Mouse (Mus musculus) adrenal gland, adult 2 months (tissue): ENCODE results near the gene Gm45783. TPM values are rescaled to one million over a fixed set of nuclear protein-coding genes. Genes with fewer than 3 reads are reported as not detected.
"Not testable (repeated sequence)": the region's sequence is repeated elsewhere in the genome, so short reads cannot be mapped to it uniquely, and the experiment has no call there.

ENCODE experiments used
- DNase-seq: peaks from one replicate; pipeline ENCODE4 v3.0.0; 2021
- long read RNA-seq: library from polyadenylated mRNA; stranded (forward); transcript quantifications from one replicate; pipeline ENCODE4 v2.0.0, GENCODE M21; 2021
- microRNA-seq, 2 experiments: library from miRNA; unstranded; fragments of <30 nt; microRNA quantifications; one replicate each; pipeline ENCODE4 v1.2.0; 2021
- polyA plus RNA-seq: library from polyadenylated mRNA; depleted of rRNA; stranded (reverse); fragments of >200 nt; gene quantifications from 2 replicates; pipeline ENCODE4 v1.2.3, GENCODE M21; 2012; rRNA removed
- total RNA-seq, 2 experiments: library from RNA; stranded (reverse); gene quantifications; 2 replicates each; pipeline ENCODE4 v1.2.3; 2021

Gene Gm45783
- total RNA-seq = under 1 TPM in 1 of 2 experiments, not detected in 1; 0.69 TPM
- polyA plus RNA-seq = 0.52 TPM in 1 of 2 replicates, not detected in the other
- long read RNA-seq, partial matches to known transcripts = 0 of 1 reads
- long read RNA-seq, other reads (novel, unspliced or antisense) = 1 of 1 reads

GRCm38 (mm10) chr7:7374431-7374830, at the start of gene Gm45783:
Gene Gm45783, minus strand, starts transcription at chr7:7374573.
- peak; percentile 52 for DNase-seq

GRCm38 (mm10) chr7:7399603-7400002, 25.2 kb upstream of the Gm45783 start, which contains the start of gene Vmn2r31:
Gene Vmn2r31, minus strand, starts transcription at chr7:7399703.
- DNase-seq = not testable (repeated sequence)

- DNase-seq = not testable (repeated sequence)
These were observed 36.9 kb downstream of the Gm45783 start, which contains the start of gene Vmn2r30 for GRCm38 (mm10) chr7:7337509-7337908. Gene Vmn2r30, minus strand, starts transcription at chr7:7337609.

GRCm38 (mm10) chr7:7295595-7295994, 78.8 kb downstream of the Gm45783 start:
- peak; percentile 56 for DNase-seq

Small RNA genes lying within 50 kb of the gene (microRNA-seq; reads per million reads assigned to microRNA genes)
- 4.4 to 7.4 reads per million in 2 experiments for gene Mir5620

Other genes starting within 250 kb of the Gm45783 start
- under 1 TPM; 0.52 to 0.66 TPM for gene Zfp773, start 237.8 kb downstream of the Gm45783 start, total RNA-seq
- 0.03 and 0.08 TPM in 2 replicates for gene Zfp773, start 237.8 kb downstream of the Gm45783 start, polyA plus RNA-seq
- gene Zfp418, start 203.2 kb downstream of the Gm45783 start, total RNA-seq = 1 to 10 TPM; 2.3 to 3.1 TPM
- 0.10 and 0.15 TPM in 2 replicates for gene Zfp418, start 203.2 kb downstream of the Gm45783 start, polyA plus RNA-seq
- 1 to 10 TPM; 4.0 to 4.1 TPM for gene Zfp772, start 164.6 kb downstream of the Gm45783 start, total RNA-seq
- 0.57 and 0.60 TPM in 2 replicates for gene Zfp772, start 164.6 kb downstream of the Gm45783 start, polyA plus RNA-seq
- 1 to 10 TPM; 1.0 to 1.4 TPM for gene Vmn2r29, start 127.2 kb downstream of the Gm45783 start, total RNA-seq
- gene Vmn2r29, start 127.2 kb downstream of the Gm45783 start, polyA plus RNA-seq = 0.09 and 0.13 TPM in 2 replicates
- gene Gm45844, start 96.3 kb downstream of the Gm45783 start, total RNA-seq = 1 to 10 TPM; 2.8 to 2.9 TPM
- 0.47 and 2.6 TPM in 2 replicates for gene Gm45844, start 96.3 kb downstream of the Gm45783 start, polyA plus RNA-seq
- 10 to 100 TPM; 59.4 to 66.7 TPM for gene Clcn4, start 73.7 kb downstream of the Gm45783 start, total RNA-seq
- gene Clcn4, start 73.7 kb downstream of the Gm45783 start, polyA plus RNA-seq = 34.0 and 36.1 TPM in 2 replicates
- gene Vmn2r30, start 37.0 kb downstream of the Gm45783 start, total RNA-seq = under 1 TPM; 0.10 to 0.17 TPM
- gene Vmn2r30, start 37.0 kb downstream of the Gm45783 start, polyA plus RNA-seq = 0.03 TPM in 1 of 2 replicates, not detected in the other
- gene Vmn2r31, start 25.1 kb upstream of the Gm45783 start, total RNA-seq = not detected
- gene Vmn2r31, start 25.1 kb upstream of the Gm45783 start, polyA plus RNA-seq = not detected in 2 replicates
- not detected for gene Vmn2r32, start 105.4 kb upstream of the Gm45783 start, total RNA-seq
- not detected in 2 replicates for gene Vmn2r32, start 105.4 kb upstream of the Gm45783 start, polyA plus RNA-seq
- gene Vmn2r33, start 192.2 kb upstream of the Gm45783 start, total RNA-seq = not detected
- gene Vmn2r33, start 192.2 kb upstream of the Gm45783 start, polyA plus RNA-seq = not detected in 2 replicates